Mouse (Mus musculus) central nervous system, embryonic 11.5 days (tissue): Measurements from ENCODE around the gene Carmil1. TPM values are rescaled to one million over a fixed set of nuclear protein-coding genes. Genes with fewer than 3 reads are reported as not detected.

Experiments used
- polyA plus RNA-seq: library from polyadenylated mRNA; depleted of rRNA; stranded (reverse); fragments of >200 nt; gene quantifications from 2 replicates; pipeline ENCODE4 v1.2.3, GENCODE M21; 2012; rRNA removed

Carmil1 gene
- 8.5 and 9.4 TPM in 2 replicates for polyA plus RNA-seq

GRCm38 (mm10) chr13:24280439-24281431 is at the start of gene Carmil1:
Gene Carmil1, minus strand, starts transcription at chr13:24280795.

GRCm38 (mm10) chr13:24327201-24327600 is 46.6 kb upstream of the Carmil1 start, which contains the start of gene Cmah:
Gene Cmah, plus strand, starts transcription at chr13:24327404.

DNA sequence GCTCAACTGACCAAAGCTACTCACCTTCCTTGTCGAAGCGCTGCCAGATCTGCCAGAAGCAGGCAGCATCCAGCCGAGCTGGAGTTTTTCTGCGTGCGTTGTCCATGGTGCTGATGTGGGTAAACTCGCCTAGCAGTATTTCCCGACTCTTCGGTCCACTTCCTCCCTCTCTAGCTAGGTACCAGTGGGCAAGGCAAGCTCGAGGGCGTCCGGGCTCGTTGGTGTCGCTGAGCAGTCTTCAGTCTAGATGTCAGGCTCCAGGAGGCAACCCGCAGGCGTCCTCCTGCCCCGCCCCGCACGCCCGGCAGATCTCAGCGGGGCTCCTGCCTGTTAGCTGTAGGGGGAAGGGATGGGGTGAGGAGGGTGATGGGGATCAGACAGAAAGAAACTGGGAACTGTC is 289.7 kb downstream of the Carmil1 start, which contains the start of gene Scgn:
Gene Scgn (minus strand): TSS at position 287 of the 400 bp plus-strand sequence.

Other genes with a start within 250 kb of the Carmil1 start
- gene Cmah, start 46.6 kb upstream of the Carmil1 start, polyA plus RNA-seq, result 0.26 and 0.29 TPM in 2 replicates